Mouse (Mus musculus) gonadal fat pad, adult 2 months (tissue): ENCODE measurements around the gene Slc25a16. TPM values are rescaled to one million over a fixed set of nuclear protein-coding genes. Genes with fewer than 3 reads are reported as not detected.

Experiments used
- DNase-seq: peaks from one replicate; pipeline ENCODE4 v3.0.0-alpha.2; 2012; ENCODE audit warnings: low read depth
- polyA plus RNA-seq: library from polyadenylated mRNA; depleted of rRNA; stranded (reverse); fragments of >200 nt; gene quantifications from 2 replicates; pipeline ENCODE4 v1.2.3, GENCODE M21; 2012; rRNA removed

Gene Slc25a16
- 55.2 and 79.9 TPM in 2 replicates for polyA plus RNA-seq

DNA sequence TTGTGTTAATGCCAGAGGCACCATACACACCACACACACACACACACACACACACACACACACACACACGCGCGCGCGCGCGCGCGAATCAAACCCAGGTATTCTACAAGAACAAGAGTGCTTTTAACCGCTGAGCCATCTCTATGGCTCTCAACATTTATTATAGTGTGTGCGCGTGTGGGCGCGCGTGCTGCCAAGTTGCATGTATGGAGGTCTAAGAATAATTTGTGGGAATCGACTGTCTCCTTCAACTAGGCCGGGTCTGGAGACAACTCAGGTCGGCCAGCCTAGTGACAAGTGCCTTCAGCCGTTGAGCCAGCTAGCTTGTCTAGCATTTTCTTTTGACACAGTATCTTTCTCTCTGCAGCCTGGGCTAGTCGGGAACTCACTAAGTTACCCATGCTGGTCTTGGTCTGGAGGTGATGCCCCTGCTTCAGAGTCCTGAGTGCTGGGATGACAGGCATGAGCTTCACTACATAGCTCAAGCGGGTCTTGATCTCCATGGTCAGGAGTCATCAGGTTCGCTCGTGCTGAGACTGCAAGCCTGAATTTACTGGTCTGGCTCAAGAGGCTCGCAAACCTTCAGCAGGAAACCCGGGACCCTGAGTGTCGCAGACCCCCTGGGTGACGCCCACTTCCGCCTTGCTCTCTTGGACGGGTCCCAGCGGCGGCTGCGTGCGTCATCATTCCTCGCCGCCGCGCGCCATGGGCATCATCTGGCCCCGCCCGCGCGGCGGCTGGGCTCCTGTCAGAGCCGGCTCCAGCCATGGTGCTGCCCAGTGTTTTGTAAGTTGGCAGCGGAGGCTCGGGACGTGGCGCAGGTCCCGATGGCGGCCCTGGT, at the start of gene Slc25a16:
TSS of gene Slc25a16 (plus strand) at position 709 of the 841 bp plus-strand sequence.
- no peak for DNase-seq

DNA sequence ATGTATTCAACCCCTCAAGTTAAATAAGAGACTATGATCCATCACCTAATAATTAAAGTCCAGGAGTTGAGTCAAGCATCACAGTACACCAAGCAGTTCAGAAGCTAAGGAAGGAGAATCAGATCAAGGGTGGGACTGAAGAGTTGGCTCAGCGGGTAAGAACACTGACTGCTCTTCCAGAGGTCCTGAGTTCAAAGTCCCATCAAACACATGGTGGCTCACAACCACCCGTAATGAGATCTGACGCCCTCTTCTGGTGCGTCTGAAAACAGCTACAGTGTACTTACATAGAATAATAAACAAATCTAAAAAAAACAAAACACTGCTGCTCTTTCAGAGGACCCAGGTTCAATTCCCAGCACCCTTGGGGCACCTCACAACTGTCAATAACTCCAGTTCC, 45.6 kb upstream of the Slc25a16 start:
- DNase-seq = no peak

DNA sequence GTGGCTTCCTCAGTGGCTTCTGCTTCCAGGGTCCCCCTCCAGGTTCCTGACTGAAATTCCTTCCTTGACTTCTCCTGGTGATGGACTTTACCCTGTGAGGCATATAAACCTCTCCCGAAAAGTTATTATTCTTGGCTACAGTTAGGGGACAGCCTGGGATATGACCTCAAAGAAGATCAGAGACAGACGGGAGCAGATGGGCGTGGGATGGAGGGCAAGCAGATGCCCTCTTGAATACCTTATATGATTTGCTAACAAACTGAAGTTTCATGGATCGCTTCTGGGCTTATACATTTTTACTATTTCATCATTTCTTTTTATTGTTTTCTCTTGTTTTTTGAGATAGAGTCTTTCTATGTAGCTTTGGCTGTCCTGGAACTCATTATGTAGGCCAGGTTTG, 44.9 kb upstream of the Slc25a16 start:
- DNase-seq = no peak

DNA sequence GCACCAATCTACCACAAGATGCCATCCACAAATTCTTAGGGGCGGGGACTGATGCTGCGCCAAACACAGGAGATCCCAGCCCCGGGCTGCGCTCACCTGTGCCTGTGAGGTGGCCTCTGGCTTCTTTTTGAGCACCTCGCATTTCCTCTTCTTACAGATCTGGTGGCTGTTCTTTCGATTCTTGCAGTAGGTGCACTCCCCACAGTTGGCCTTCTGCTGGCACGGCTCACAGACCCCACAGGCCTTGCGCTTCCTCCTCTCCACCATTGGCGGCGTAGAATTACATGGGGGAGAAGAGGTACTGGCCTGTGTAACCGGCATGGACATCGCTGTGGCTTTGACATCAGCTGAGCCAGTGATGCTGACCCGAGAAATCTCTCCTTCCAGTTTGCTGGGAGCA, 42.4 kb upstream of the Slc25a16 start:
- no peak for DNase-seq

DNA sequence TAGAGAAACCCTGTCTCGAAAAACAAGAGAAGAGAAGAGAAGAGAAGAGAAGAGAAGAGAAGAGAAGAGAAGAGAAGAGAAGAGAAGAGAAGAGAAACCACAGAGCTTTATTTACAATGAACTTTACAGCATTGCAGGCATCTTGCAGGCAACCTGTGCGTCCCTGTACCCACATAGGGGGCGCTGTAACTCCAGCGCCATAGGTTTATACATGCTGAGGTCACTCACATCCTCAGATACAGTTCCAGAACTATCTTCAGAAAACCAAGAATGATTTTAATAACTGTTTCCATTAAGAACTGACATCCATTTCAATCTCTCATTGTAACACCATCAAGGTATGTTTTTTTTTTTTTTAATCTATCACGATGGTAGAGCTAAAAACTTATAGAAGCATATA, 39.2 kb upstream of the Slc25a16 start:
- DNase-seq = no peak

DNA sequence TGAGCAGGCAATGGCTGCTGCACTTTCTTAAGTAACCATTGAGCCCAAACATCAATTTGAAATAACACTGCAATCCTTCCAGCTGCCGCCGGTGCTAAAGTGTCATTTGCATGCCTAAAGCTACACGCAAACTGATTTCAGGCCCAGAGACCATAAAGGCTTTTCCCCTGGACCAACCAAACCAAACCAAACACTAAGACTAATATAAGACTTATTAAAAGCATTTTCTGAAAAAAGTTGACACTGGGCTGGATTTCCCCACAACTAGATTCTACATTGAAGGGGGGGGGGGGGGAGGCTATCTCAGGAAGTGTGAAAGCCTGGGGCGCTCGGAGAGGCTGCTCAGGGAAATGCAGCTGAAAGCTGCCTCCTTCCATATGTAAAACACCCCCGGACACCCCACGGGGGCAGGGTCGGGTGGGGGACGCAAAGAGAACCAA, 36.5 kb upstream of the Slc25a16 start:
- no peak for DNase-seq

DNA sequence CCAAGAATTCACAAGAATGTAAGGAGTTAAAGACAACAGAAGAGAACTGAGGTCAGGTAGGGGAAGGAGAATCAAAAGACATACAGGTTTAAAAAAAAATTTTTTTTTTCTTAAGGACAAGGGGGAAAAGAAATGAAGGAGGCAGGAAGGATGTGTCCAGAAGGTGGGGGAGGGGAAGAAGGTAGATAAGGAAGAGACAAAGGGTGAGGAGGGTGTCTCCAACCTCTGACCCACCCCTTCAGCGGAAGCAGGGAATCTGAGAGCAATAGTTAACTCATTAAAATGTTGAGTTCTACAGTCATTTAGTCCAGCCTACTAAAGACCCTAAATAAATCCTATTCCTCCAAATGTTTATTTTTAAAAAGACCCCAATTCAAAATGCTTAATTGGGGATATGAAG, 35.9 kb upstream of the Slc25a16 start:
- no peak for DNase-seq

DNA sequence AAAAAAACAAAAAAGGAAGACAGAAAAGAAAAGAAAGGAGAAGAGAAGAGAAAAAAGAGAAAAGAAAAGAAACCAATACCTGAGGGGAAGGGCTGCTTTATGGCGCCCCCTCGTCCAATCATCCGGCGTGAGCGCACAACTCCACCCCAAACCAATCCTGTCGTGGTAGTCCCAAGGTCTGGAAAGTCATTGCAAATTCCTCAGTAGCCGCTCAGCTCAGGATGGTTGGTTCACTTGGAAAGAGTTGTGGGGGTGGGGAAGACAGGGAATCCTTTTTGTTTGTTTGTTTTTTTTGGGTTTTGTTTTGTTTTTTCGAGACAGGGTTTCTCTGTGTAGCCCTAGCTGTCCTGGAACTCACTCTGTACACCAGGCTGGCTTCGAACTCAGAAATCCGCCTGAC, 35.0 kb upstream of the Slc25a16 start:
- DNase-seq = no peak

DNA sequence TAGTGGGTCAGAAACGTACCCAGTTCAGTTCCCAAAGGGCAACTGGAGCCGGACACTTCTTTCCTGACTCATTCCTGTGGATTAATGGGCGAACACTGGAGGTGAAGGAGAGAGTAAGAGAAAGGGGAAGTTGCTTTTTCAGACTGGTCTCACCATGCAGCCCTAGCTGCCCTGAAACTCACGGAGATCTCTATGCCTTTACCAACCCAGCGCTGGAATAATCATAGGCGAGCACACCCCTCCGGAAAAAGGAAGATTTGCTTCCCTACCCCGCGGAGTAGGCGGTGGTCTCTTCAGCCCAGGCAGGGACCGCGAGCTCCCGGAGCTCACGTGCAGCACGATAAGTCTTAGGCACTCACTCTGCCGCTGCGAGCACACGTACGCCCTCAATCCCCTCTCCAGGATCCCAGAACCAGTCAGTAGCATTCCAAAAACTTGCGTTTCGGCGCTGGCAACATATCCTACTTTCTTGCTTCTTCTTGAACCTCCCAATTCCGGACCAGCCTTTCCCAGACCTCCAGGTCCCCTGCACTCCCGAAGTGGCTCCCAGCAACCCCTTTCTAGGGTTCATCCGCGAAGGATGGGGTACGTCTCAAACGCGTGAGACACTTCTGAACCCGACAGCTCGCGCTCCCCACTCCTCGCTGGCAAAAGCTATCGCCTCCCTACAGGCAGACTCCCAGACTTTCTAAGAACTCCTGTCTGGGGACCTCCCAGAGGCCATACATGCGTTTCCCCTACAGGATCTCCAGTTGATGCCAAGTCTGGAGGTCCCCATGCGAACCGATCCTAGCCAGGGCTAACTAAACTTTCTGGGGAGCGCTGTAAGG, 34.2 kb upstream of the Slc25a16 start:
- DNase-seq = no peak

DNA sequence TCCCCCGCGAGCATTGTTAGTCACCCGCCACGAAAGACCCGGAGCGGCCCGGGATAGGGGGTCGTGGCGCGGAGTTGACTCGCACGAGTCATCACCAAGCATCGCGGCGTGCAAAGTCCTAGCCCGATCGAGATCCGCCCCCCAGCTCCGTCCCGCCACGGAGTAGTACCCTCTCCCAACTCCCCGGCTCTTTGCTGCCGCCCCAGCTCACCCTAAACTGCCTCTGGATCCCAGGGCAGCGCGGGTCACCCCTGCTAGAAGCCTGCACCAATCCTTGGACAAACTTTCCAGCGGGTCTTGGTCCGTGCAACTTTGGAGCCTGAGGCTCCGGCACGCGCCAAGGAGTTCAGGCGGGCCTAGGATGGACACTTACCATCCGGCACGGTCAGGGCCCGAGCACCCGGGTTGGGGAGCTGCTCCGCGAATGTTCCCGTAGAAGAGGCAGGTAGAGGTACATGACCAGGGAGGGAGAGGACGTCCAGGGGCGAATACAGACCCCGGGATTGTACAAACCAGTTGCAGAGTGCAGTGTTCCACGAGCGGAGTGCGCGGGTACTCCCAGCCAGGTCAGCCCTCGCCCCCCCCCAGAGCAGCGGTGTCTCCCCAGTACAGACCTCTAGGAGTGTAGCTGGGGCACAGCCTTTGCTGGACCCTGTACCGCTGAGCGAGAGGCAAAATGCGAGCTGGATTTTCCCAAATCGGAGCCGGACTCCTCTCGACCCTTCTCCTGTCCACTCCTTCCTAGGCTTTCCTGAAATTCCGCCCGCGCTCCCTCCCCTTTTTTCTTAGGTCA, 33.4 kb upstream of the Slc25a16 start:
- DNase-seq = no peak

DNA sequence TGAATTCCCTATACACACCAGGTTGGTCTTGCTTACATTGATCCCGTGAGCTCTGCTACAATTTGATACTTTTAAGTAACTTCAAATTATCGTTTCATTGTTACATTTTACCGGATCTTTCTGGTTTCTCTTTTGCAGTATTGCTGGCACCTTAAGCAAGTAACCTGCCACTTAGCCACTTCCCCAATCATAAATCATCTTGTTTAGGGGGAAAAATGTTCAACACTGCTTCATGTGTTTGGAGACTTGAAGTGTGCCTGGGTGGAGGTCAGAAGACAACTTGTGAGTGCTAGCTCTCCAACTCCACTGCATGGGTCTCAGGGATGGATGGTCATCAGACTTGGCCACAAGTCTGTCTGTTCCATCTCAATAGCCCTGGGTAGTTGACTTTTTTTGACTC, 29.4 kb upstream of the Slc25a16 start:
- no peak for DNase-seq

DNA sequence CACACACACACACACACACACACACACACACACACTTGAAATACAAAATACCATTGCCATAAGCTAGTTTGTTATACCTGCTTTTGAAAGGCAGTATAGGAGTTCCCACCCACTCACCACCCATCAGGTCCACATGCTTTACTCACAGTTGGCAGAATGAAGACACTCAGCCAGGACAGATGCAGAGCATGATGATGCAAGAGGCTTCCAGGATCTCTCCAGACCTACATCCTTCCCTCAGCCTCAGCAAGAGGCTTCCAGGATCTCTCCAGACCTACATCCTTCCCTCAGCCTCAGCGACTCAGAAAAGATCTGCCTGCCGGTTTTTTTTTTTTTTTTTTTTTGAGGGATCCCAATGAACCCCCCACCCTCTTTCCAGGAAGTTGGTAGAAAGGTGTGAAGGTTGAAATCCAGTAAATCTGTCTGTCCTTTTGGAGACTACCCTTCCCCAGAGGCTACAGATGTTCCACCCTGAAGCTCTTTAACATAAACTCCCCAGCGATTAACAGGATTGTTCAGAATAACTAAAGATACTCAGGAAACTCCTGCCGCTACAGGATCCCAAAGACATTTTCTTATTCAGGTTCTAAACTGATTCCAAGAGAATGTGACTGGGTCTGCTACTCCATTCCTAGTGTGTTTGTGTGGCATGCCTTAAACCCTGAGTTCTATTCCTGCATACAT, 27.7 kb upstream of the Slc25a16 start:
- no peak for DNase-seq

DNA sequence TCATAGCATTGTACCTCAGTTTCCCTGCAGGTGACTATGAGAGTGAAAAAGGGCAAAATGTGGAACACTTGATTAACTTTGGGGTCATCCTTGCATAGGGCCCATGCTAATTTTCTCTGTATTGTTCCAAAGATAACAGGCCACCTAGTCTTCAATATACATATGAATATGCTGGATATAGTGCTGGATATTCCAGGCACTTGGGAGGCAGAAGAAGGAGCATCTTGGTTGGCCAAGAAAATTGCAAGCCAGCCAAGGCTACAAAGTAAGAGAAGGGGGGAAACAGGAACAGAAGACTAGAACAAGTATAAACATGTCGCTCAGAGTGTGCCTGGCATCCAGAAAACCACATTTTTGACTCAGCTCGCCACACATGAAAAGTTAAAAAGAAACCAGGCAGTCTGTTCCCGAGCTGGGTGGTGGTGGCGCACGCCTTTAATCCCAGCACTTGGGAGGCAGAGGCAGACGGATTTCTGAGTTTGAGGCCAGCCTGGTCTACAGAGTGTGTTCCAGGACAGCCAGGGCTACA, 27.0 kb upstream of the Slc25a16 start:
- no peak for DNase-seq

DNA sequence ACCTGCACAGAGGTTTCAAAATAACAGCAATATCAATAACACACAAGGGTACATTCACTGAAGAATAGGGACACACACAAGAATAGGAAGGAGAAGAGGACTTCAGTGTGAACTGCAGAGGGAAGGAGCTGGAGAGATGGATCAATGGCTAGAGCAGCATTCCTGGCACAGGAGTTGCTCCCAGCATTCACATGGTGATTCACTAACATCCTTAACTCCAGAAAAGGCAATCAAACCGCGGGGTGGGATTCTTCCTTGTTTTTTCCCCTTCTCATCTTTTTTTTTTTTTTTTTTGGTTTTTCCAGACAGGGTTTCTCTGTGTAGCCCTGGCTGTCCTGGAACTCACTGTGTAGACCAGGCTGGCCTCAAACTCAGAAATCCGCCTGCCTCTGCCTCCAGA, 26.0 kb upstream of the Slc25a16 start:
- no peak for DNase-seq

DNA sequence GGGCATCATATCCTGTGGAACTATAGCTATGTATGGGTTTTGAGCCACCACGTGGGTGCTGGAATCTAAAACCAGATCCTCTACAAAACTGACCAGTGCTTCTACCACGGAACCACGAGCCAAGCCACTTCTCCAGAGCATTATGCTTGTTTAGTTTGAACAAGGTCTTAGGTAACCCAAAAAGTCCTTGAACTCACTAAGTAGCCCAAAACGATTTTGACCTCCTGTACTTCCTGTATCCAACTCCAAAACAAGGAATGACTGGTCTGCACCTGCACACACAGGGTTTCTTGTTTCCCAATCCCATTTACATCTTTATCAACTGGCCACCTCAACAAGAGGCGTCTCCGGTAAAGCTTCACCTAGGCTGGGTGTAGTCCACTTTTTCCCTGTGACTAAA, 25.0 kb upstream of the Slc25a16 start:
- no peak for DNase-seq

DNA sequence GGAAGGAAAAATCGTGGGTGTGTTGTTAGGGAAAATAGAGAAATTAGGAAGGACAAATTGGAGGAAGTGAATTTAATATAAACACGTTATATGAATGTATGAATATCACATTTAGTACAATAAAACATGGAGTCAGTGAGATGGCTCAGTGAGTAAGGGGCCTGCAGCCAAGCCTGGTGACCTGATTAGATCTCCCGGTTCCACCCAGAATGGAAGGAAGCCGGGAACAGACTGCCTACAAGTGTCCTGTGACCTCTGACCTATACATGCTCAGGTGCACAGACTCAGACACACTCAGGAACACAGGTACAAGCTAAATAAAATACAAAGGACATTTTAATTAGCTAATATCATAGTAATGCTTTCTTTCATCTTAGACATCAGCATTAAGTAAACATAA, 24.4 kb upstream of the Slc25a16 start:
- DNase-seq = no peak

DNA sequence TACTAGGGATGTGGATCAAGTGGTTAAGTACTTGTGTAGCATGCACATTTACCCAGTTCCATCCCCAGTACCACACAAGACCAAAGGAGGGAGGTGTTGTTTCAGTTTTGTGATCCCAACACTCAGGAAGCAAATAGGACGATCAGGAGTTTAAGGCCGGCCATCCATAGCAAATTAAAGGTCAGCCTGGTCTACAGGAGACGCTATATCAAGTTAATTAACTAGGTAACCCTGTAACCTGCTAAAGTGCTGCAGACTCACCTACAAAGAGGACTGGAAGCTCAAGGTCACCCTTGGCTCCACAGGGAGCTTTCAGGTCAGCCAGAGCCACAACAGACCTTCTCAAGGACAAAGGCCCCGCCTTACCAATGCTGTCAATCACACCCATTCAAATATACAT, 23.7 kb upstream of the Slc25a16 start:
- no peak for DNase-seq

DNA sequence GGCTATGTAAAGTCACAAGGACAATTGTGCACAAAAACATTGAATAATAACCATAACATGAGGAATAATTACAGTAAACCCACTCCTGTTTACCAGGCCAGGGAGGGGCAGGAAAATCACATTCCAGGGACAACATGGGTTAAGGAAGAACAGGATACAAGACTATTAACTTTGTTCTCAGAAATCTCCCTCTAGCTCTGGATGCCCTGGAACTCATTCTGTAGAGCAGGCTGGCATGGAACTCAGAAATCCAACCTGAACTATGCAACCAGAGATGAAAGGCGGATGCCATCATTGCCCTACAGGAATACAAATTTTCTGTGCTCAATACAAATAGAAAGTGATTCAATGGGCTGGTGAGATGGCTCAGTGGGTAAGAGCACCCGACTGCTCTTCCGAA, 23.0 kb upstream of the Slc25a16 start:
- no peak for DNase-seq

DNA sequence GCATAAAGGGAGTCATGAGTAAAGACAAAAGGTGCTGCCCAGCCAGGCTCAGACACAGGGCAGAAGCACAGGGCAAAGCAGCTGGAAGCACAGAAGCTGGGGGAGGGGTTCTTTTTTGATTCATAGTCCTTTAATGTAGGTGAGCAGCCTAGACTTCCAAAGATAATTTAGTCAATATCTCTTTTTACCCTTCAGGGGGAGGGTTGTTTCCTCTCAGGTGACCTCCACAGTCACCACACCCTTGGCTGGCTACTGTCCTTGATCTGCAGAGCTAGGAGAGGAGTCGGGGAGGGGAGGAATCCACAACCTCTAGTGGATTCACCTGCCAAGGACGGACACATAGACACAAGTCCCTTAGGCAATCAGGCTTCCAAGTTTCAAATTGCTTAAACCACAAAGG, 22.4 kb upstream of the Slc25a16 start:
- DNase-seq = no peak

DNA sequence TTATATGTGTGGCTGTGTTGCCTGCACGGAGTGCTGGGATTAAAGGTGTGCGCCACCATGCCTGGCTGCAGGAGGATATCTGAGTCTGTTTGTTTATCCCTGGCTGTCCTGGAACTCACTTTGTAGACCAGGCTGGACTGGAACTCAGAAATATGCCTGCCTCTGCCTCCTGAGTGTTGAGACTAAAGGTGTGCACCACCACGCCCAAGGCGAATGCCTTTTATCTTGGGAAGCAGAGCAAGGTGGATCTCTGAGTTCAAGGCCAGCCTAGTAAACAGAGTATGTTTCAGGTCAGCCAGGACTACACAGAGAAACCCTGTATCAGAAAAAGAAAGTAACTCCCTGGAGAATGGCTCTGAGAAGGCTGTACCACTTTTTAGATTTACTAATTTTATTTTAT, 20.3 kb upstream of the Slc25a16 start:
- DNase-seq = no peak

DNA sequence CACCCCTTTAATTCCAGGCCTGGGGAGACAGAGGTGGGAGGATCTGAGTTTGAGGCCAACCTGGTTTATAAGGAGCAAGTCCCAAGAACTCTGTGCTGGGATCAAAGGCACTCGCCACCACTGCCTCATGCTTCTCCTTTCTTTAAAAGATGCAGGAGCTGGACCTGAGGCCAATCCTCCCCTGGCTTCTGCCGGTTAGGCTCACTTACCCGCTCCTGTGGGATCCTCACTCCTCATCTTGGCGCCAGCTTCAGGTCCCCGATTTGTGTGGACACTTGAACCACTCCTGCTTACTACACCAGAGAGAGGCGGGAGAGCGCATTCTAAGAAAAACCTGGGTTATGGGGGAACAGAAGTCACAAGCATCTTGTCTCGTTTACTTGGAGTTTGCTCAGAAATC, 18.6 kb upstream of the Slc25a16 start:
- no peak for DNase-seq
